Mouse (Mus musculus) thymus, postnatal 36 days (tissue): Measurements from ENCODE around the gene Fah.

Experiments used
- DNase-seq, 2 experiments: peaks; one replicate each; pipeline ENCODE4 v3.0.0; 2022; ENCODE audit warnings: mixed read lengths in 2 of 2

The Fah gene

GRCm38 (mm10) chr7:84594087-84594916 lies 12.2 kb downstream of the Fah start:
- DNase-seq, result peak; percentile 19 to 31

GRCm38 (mm10) chr7:84591347-84591746 lies 15.2 kb downstream of the Fah start:
- DNase-seq, result no peak

- no peak for DNase-seq
Observed at GRCm38 (mm10) chr7:84590622-84591021, 15.9 kb downstream of the Fah start.

- DNase-seq, result no peak
Observed at GRCm38 (mm10) chr7:84587101-84587783, 19.3 kb downstream of the Fah start.

- DNase-seq, result no peak
Observed at GRCm38 (mm10) chr7:84586360-84587100, 20.0 kb downstream of the Fah start.

GRCm38 (mm10) chr7:84585086-84585485 lies 21.4 kb downstream of the Fah start:
- DNase-seq, result no peak

GRCm38 (mm10) chr7:84579769-84580168 lies 26.8 kb downstream of the Fah start:
- no peak for DNase-seq

- no peak for DNase-seq
Observed at GRCm38 (mm10) chr7:84578841-84579240, 27.7 kb downstream of the Fah start.

GRCm38 (mm10) chr7:84577034-84577433 lies 29.5 kb downstream of the Fah start:
- DNase-seq, result no peak

- DNase-seq, result no peak
Observed at GRCm38 (mm10) chr7:84566200-84566599, 40.3 kb downstream of the Fah start.

- DNase-seq, result no peak
Observed at GRCm38 (mm10) chr7:84564236-84564635, 42.3 kb downstream of the Fah start.

- DNase-seq, result no peak
Observed at GRCm38 (mm10) chr7:84560500-84560899, 46.0 kb downstream of the Fah start.

- no peak for DNase-seq
Observed at GRCm38 (mm10) chr7:84557332-84557731, 49.2 kb downstream of the Fah start.

GRCm38 (mm10) chr7:84555294-84555693 lies 51.2 kb downstream of the Fah start:
- no peak for DNase-seq

GRCm38 (mm10) chr7:84551472-84551871 lies 55.0 kb downstream of the Fah start:
- DNase-seq, result no peak

GRCm38 (mm10) chr7:84546667-84547066 lies 59.9 kb downstream of the Fah start:
- no peak for DNase-seq

GRCm38 (mm10) chr7:84544946-84545345 lies 61.6 kb downstream of the Fah start:
- no peak for DNase-seq
